Mouse (Mus musculus) ovary, adult 18-20 months (tissue): ENCODE measurements around the gene Xpc.
"Not testable (repeated sequence)": the region's sequence is repeated elsewhere in the genome, so short reads cannot be mapped to it uniquely, and the experiment has no call there.

Experiments
- DNase-seq: peaks from one replicate; pipeline ENCODE4 v3.0.0; 2022; ENCODE audit warnings: low spot score, mixed read lengths

Xpc gene

DNA sequence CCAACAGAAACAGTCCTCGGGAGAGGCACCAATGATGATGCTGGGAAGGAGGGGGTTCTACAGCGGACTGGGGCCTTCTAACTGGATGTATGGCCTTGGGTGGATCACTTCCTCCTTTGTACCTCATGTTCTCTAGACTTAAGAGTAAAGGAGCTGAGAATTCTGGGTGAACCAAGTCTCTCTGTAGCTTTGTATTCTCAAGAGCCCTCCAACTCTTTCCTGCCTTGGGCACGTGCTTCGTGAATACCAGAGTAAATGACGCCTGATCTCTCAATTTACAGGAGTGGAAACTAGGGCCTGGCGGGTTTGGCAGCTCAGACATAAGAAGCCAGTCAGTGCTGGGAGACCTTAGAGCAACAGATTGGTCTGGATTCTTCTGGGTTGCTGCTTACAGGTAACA lies 43.4 kb downstream of the Xpc start:
- DNase-seq = no peak

DNA sequence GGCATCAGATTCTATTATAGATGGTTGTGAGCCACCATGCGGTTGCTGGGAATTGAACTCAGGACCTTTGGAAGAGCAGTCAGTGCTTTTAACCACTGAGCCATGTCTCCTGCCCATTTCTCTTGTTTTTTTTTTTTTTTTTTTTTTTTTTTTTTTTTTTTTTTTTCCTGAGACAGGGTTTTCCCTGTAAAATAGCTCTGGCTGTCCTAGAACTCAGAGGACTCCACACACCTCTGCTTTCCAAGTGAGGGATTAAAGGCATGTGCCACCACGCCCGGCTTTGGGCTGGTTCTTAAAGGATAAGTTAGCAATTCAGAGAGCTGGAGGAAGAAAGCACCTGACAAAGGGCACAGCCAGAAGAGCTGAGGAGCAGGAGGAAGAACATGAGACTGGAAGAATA lies 44.3 kb downstream of the Xpc start:
- DNase-seq = not testable (repeated sequence)

DNA sequence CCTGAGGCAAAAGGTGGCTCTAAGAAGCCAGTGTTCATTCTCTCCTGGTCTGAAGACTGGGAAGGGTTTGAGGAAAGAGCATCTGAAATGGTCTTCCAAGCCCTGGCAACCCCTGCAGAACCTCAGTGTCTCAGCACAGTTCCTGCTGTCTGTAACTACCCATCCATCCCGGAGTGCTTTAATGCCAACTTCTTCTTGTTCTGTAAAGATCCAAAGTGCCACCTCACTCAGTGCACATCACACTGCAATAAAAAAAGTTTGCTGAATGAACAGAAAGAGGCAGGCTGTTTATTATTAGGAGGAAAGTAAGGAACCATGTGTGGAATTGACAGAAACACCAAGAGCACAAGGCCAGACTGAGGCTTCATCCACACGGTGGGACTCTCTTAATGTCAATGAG lies 45.0 kb downstream of the Xpc start:
- DNase-seq = no peak

DNA sequence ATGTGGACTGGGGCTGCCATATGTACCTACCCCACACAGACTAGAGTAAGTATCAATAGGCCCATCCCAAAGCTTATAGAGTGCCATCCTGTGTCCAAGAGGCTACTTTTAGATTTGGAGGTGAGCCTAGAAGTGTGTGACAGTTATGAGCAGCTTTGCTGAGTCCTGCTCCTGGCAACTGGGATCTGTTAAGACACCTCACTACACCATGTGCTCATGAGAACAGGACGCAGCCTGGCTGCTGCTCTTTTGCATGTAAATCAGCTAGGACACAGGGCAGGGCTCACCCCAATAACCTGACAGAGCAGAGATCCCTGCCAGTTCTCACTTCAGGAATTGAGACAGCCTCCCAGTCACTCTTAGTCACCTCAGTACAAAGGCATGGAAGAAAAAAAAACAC lies 48.6 kb downstream of the Xpc start:
- no peak for DNase-seq

DNA sequence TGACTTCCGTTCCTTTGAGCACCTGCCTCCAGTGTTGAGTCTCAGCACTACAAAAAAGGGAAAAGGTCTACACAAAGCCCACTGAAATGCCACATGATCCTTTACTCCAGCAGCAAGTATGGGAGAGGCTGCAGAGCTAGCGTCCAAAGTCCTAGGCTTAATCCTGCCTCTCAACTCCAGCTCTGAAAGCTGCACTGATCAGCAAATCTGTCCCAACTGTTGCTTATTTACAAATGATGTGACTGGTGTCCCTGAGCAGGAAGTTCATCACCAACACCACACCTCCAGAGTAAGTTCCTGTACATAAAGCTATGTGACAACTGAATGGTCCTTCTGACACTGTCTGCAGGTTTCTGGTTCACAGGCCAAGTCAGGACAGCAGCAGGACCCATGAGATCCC lies 49.9 kb downstream of the Xpc start:
- DNase-seq = no peak

DNA sequence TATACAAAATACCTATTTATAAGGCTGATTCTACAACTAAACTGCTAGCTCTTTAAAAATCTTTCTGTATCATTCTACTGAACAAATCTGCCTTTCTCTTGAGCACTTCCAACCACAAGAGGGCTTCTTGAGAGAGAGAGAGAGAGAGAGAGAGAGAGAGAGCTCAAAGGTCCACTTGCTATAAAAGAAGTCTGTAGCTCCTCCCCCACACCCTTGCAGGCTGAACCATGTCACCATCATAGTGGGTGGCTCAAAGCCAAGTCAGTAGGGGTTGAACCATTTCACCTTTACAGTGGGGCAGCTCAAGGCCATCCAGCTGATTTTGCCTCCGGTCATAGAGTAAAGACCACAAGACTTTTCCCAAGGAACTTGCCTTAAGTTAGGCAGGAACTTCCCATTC lies 56.2 kb downstream of the Xpc start:
- DNase-seq = no peak

DNA sequence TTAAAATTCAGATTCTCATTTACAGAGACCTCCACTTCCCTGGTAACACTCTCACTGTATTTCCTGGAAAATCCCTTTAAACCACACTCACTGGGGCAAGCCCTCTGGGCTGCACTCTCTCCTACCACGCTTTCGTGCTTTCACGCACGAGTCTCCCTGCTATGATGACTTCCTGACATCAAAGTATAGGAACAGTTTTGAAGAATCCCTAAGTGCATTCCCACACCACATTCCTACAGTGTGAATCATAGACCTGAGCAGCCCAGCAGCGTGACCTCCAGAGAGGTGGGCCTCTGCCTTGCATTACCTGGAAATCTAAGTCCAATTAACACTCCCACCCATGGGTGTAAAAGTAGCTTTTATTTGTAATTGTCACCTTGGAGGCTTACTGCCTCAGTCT lies 61.1 kb downstream of the Xpc start:
- no peak for DNase-seq

DNA sequence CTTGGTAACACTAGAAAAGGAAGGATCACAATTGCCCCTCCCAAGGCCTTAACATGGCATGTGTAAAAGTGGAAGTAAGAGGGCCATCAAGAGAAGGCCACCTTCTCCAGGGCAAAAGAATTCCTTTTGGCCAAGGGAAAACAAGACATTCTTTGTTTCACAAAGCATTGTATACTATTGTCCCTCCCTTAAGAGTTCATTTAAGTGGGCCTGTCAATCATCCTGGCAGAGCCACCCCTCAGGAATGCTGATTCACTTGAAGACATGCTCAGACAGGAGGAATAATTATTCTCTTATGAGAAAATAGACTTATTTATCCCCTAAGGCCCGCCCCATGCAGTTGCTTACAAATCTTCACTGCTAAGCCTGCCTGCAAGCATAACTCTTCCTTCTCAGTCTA lies 63.6 kb downstream of the Xpc start:
- DNase-seq = no peak

DNA sequence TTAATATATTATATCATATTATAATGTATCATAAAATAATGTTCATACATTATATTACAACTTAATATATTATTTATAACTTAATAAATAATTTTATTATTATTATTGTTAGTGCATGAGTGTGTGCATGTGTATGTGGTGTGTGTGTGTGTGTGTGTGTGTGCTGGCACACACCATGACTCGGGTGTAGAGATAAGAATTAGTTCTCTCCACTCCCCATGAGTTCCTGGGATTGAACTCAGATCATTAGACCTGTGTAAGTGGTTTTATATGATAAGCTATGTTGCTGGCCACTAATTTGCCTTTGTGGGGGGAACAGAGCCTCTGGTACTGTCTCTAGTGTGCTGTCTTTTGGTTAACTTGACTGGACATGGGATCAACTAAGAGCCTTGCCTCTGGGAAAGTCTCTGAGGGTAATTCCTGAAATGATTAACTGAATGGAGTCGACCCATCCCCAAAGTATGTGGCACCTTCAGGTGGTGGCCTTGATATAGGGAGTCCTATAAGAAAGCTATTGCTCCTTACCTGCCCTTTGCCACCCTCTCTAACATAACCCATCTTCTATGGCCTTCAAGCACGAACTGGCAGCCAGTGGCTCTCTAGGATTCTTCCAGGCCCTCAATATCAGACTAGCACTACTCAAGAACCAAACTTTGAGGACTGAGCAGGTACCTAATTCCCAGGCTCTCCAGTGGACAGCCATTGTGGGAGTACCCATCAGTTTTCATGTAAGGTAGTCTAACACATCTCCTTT lies 66.0 kb downstream of the Xpc start:
- DNase-seq = no peak

DNA sequence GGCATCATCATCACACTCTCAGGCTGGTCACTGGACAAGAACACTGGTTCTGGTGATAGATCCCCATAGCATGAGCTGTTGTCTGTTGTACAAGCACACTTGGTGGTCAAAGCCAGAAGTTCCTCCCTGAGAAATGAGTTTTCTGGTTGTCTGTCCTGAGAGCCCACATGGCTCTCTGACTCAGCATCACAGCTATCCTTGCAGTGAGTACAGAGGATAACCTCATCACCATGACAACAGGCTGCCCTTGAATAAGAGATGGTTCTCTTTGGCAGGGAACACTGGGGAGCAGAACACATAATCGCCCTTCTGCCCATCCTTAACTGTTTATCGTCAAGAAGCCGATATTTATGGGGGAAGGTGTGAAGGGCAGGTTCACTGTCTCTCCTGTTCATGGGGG lies 70.4 kb downstream of the Xpc start:
- DNase-seq = no peak

DNA sequence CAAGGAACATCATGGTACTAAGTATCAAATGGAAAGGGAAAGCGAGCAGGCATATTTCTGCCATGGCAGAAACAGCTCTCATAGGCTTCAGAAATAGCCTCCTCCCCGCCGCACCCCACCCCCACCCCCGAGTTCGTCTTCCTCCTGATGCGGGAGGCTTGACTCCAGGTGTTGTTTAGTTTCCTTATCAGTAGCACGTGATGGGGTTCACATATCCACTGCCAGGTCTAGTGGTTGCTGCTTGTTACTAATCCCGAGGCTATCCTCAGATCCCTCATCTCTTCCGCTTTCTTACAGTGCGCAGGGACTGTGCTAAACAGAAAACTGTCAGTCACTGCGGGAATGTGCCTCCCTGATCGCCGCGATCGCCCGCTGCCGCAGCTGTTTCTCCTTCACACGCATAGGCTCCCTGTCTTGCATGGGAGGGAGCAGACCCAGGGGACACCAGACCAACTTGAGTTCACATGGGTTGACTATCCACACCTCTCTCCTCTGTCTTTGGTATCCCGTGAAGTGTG lies 74.5 kb downstream of the Xpc start:
- no peak for DNase-seq

DNA sequence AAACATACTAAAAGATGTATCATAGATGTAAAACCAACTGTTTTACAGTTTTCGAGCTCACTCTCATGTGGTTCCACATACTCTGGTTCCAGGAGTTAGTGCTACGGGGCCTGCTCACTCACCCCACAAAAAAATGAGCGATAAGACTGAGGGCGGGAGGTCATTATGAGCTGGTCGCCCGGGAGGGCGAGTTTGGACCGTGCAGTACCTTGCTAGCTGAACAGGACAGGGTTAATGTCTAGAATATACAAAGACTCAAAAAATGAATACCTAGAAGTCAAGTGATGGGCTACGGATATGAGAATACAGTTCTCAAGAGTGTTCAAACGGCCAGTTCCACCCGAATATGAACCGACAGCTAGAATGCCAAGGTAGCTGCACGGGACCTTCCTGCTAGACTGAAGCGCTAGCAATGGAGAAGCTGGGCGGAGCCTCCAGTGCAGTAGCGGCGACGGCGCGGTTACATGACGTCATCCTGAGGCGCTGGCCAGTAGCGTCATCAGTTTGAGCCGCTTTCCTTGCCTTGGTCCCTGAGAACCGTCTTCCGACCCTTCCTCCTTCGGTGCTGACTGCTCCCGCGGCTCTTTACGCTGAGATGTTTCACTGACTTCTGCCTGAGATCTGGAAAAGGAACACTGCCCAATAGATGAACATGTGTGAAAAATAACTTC lies 75.1 kb downstream of the Xpc start:
- peak; percentile 88 for DNase-seq
